Mouse (Mus musculus) fat pad, adult 2 months (tissue): ENCODE data around the gene Cpz.

Experiments used
- DNase-seq: peaks from one replicate; pipeline ENCODE4 v3.0.0-alpha.2; 2011; ENCODE audit warnings: low read depth, low spot score; ENCODE audit errors: extremely low read depth

Cpz gene

GRCm38 (mm10) chr5:35531586-35531985 is 6.1 kb upstream of the Cpz start:
- no peak for DNase-seq

- DNase-seq, result no peak
Measured at GRCm38 (mm10) chr5:35530442-35530841, 4.9 kb upstream of the Cpz start.

- DNase-seq, result no peak
Measured at GRCm38 (mm10) chr5:35524381-35524780, 1.1 kb downstream of the Cpz start.

- DNase-seq, result no peak
Measured at GRCm38 (mm10) chr5:35523735-35524134, 1.8 kb downstream of the Cpz start.

GRCm38 (mm10) chr5:35516781-35517180 is 8.7 kb downstream of the Cpz start:
- DNase-seq, result no peak

GRCm38 (mm10) chr5:35510589-35510988 is 14.9 kb downstream of the Cpz start:
- DNase-seq, result no peak

- DNase-seq, result no peak
Measured at GRCm38 (mm10) chr5:35505016-35505415, 20.5 kb downstream of the Cpz start.

GRCm38 (mm10) chr5:35497344-35497743 is 28.2 kb downstream of the Cpz start:
- no peak for DNase-seq

- no peak for DNase-seq
Measured at GRCm38 (mm10) chr5:35495989-35496388, 29.5 kb downstream of the Cpz start.

- no peak for DNase-seq
Measured at GRCm38 (mm10) chr5:35494773-35495390, 30.6 kb downstream of the Cpz start.

- DNase-seq, result no peak
Measured at GRCm38 (mm10) chr5:35493770-35494169, 31.7 kb downstream of the Cpz start.

GRCm38 (mm10) chr5:35479521-35479920 is 46.0 kb downstream of the Cpz start:
- no peak for DNase-seq

GRCm38 (mm10) chr5:35475236-35475635 is 50.3 kb downstream of the Cpz start:
- DNase-seq, result no peak

- DNase-seq, result no peak
Measured at GRCm38 (mm10) chr5:35470885-35471528, 54.5 kb downstream of the Cpz start.

GRCm38 (mm10) chr5:35465966-35466635 is 59.4 kb downstream of the Cpz start:
- no peak for DNase-seq

GRCm38 (mm10) chr5:35462081-35462480 is 63.4 kb downstream of the Cpz start:
- DNase-seq, result no peak

- no peak for DNase-seq
Measured at GRCm38 (mm10) chr5:35459760-35460159, 65.7 kb downstream of the Cpz start.

GRCm38 (mm10) chr5:35458267-35458666 is 67.2 kb downstream of the Cpz start:
- DNase-seq, result no peak

- DNase-seq, result no peak
Measured at GRCm38 (mm10) chr5:35457364-35457763, 68.1 kb downstream of the Cpz start.

GRCm38 (mm10) chr5:35454187-35454800 is 71.2 kb downstream of the Cpz start:
- no peak for DNase-seq
